Mouse (Mus musculus) MEL (cell line): ENCODE results near the gene Ppp2ca. TPM values are rescaled to one million over a fixed set of nuclear protein-coding genes. Genes with fewer than 3 reads are reported as not detected.

Experiments
- DNase-seq: peaks from one replicate; pipeline ENCODE4 v3.0.0; 2011; ENCODE audit warnings: low read depth, low spot score
- H3K27ac ChIP-seq: 2 replicates; pipeline ENCODE4 v1.5.1; 2012; ENCODE audit warnings: low read depth, mild to moderate bottlenecking, control low read depth, low read length, moderate library complexity; ENCODE audit not compliant: control insufficient read depth
- H3K27me3 ChIP-seq, 2 experiments: fragments of 150-350 bp in 1 of 2; sonication (generic) in 1 of 2; 2 replicates each; pipeline ENCODE4 v1.6.1; 2012; ENCODE audit warnings: low read length in 2 of 2, mild to moderate bottlenecking in 2 of 2, improper control_type of control experiment in 1 of 2, moderate library complexity in 1 of 2; ENCODE audit not compliant: insufficient read depth in 2 of 2, control insufficient read depth in 1 of 2
- H3K36me3 ChIP-seq, 2 experiments: 2 replicates each; pipeline ENCODE4 v1.6.1; 2012 to 2014; ENCODE audit warnings: low read length in 2 of 2, improper control_type of control experiment in 1 of 2, inconsistent platforms in 1 of 2, mild to moderate bottlenecking in 1 of 2; ENCODE audit not compliant: insufficient read depth in 2 of 2, control insufficient read depth in 1 of 2
- H3K4me1 ChIP-seq, 2 experiments: fragments of 150-350 bp in 1 of 2; sonication (generic) in 1 of 2; 2 replicates each; pipeline ENCODE4 v1.6.1; 2012; ENCODE audit warnings: low read length in 2 of 2, improper control_type of control experiment in 1 of 2, mild to moderate bottlenecking in 1 of 2; ENCODE audit not compliant: insufficient read depth in 2 of 2, control insufficient read depth in 1 of 2
- H3K4me3 ChIP-seq, 2 experiments: fragments of 150-350 bp in 1 of 2; sonication (generic) in 1 of 2; 2 replicates each; pipeline ENCODE4 v1.5.1; 2012; ENCODE audit warnings: low read depth in 2 of 2, low read length in 2 of 2, mild to moderate bottlenecking in 2 of 2, moderate library complexity in 2 of 2, control low read depth in 1 of 2, improper control_type of control experiment in 1 of 2; ENCODE audit not compliant: control insufficient read depth in 1 of 2, insufficient read depth in 1 of 2
- H3K79me2 ChIP-seq: 2 replicates; pipeline ENCODE4 v1.6.1; 2012; ENCODE audit warnings: mild to moderate bottlenecking, low read length, moderate library complexity; ENCODE audit not compliant: control insufficient read depth, poor library complexity, insufficient read depth
- H3K9ac ChIP-seq: 2 replicates; pipeline ENCODE4 v1.6.1; 2012; ENCODE audit warnings: low read depth, mild to moderate bottlenecking, control low read depth, low read length, moderate library complexity; ENCODE audit not compliant: control insufficient read depth, poor library complexity, severe bottlenecking
- H3K9me3 ChIP-seq: fragments of 150-350 bp; sonication (generic); replicated peaks from 2 replicates; pipeline ENCODE4 v1.6.1; 2012; ENCODE audit warnings: mild to moderate bottlenecking, low read length, improper control_type of control experiment, moderate library complexity; ENCODE audit not compliant: insufficient read depth
- BHLHE40 ChIP-seq: IDR thresholded peaks from 2 replicates; pipeline ENCODE4 v1.6.1; 2012; ENCODE audit warnings: low read depth, mild to moderate bottlenecking, inconsistent platforms, low read length, improper control_type of control experiment, borderline replicate concordance
- CHD1 ChIP-seq: IDR thresholded peaks from 2 replicates; pipeline ENCODE4 v1.6.1; 2012; ENCODE audit warnings: low read depth, mild to moderate bottlenecking, inconsistent platforms, low read length, improper control_type of control experiment
- CHD2 ChIP-seq: IDR thresholded peaks from 2 replicates; pipeline ENCODE4 v1.6.1; 2011; ENCODE audit warnings: low read length, improper control_type of control experiment
- GATA1 ChIP-seq: IDR thresholded peaks from 2 replicates; pipeline ENCODE4 v1.6.1; 2011; ENCODE audit warnings: low read depth, low read length, improper control_type of control experiment
- HCFC1 ChIP-seq: IDR thresholded peaks from 2 replicates; pipeline ENCODE4 v1.6.1; 2012; ENCODE audit warnings: low read depth, mild to moderate bottlenecking, inconsistent platforms, low read length, improper control_type of control experiment, moderate library complexity
- JUND ChIP-seq: IDR thresholded peaks from 2 replicates; pipeline ENCODE4 v1.6.1; 2011; ENCODE audit warnings: low read depth, mild to moderate bottlenecking, improper control_type of control experiment, low read length
- MAFK ChIP-seq: IDR thresholded peaks from 2 replicates; pipeline ENCODE4 v1.6.1; 2011; ENCODE audit warnings: low read depth, mild to moderate bottlenecking, low read length, improper control_type of control experiment, borderline replicate concordance
- MAX ChIP-seq: IDR thresholded peaks from 2 replicates; pipeline ENCODE4 v1.6.1; 2011; ENCODE audit warnings: low read length, improper control_type of control experiment
- MAZ ChIP-seq: IDR thresholded peaks from 2 replicates; pipeline ENCODE4 v1.6.1; 2012; ENCODE audit warnings: low read depth, mild to moderate bottlenecking, inconsistent platforms, low read length, improper control_type of control experiment
- MEF2A ChIP-seq: IDR thresholded peaks from 2 replicates; pipeline ENCODE4 v1.6.1; 2014; ENCODE audit warnings: low read depth, mild to moderate bottlenecking, inconsistent platforms, low read length, improper control_type of control experiment; ENCODE audit not compliant: poor library complexity, insufficient replicate concordance, severe bottlenecking; ENCODE audit errors: extremely low read depth
- MXI1 ChIP-seq: IDR thresholded peaks from 2 replicates; pipeline ENCODE4 v1.6.1; 2011; ENCODE audit warnings: mild to moderate bottlenecking, low read depth, low read length, improper control_type of control experiment
- MYB ChIP-seq: IDR thresholded peaks from 2 replicates; pipeline ENCODE4 v1.6.1; 2011; ENCODE audit warnings: mild to moderate bottlenecking, low read depth, low read length, improper control_type of control experiment
- MYC ChIP-seq: IDR thresholded peaks from 2 replicates; pipeline ENCODE4 v1.6.1; 2011; ENCODE audit warnings: low read depth, mild to moderate bottlenecking, low read length, improper control_type of control experiment, moderate library complexity
- POLR2AphosphoS2 ChIP-seq: IDR thresholded peaks from 2 replicates; pipeline ENCODE4 v1.6.1; 2011; ENCODE audit warnings: low read length, improper control_type of control experiment
- POLR2AphosphoS5 ChIP-seq: IDR thresholded peaks from 2 replicates; pipeline ENCODE4 v1.6.1; 2012; ENCODE audit warnings: low read depth, borderline replicate concordance, mild to moderate bottlenecking, inconsistent platforms, low read length, moderate library complexity, mixed read lengths
- RCOR1 ChIP-seq: IDR thresholded peaks from 2 replicates; pipeline ENCODE4 v1.6.1; 2012; ENCODE audit warnings: low read depth, mild to moderate bottlenecking, inconsistent platforms, low read length, improper control_type of control experiment
- SIN3A ChIP-seq: IDR thresholded peaks from 2 replicates; pipeline ENCODE4 v1.6.1; 2012; ENCODE audit warnings: low read length, improper control_type of control experiment, inconsistent platforms
- SMC3 ChIP-seq: IDR thresholded peaks from 2 replicates; pipeline ENCODE4 v1.6.1; 2011; ENCODE audit warnings: low read depth, low read length, improper control_type of control experiment
- UBTF ChIP-seq: IDR thresholded peaks from 2 replicates; pipeline ENCODE4 v1.6.1; 2012; ENCODE audit warnings: low read depth, mild to moderate bottlenecking, inconsistent platforms, low read length, improper control_type of control experiment, moderate library complexity, borderline replicate concordance; ENCODE audit not compliant: insufficient read depth
- USF1 ChIP-seq: IDR thresholded peaks from 2 replicates; pipeline ENCODE4 v1.6.1; 2014; ENCODE audit warnings: low read depth, mild to moderate bottlenecking, inconsistent platforms, low read length, improper control_type of control experiment, moderate library complexity
- ZKSCAN1 ChIP-seq: IDR thresholded peaks from 2 replicates; pipeline ENCODE4 v1.6.1; 2012; ENCODE audit warnings: low read depth, mild to moderate bottlenecking, inconsistent platforms, low read length, improper control_type of control experiment, moderate library complexity
- ZMIZ1 ChIP-seq: IDR thresholded peaks from 2 replicates; pipeline ENCODE4 v1.6.1; 2012; ENCODE audit warnings: low read depth, mild to moderate bottlenecking, inconsistent platforms, low read length, improper control_type of control experiment, moderate library complexity
- ZNF384 ChIP-seq: IDR thresholded peaks from 2 replicates; pipeline ENCODE4 v1.6.1; 2012; ENCODE audit warnings: low read depth, mild to moderate bottlenecking, inconsistent platforms, low read length, improper control_type of control experiment
- polyA plus RNA-seq, 2 experiments: library from polyadenylated mRNA; stranded (reverse) in 1 of 2; unstranded in 1 of 2; fragments of >175 nt in 1 of 2; fragments of >200 nt in 1 of 2; gene quantifications; 2 replicates each; pipeline versions ENCODE4 v1.2.1 to v1.2.4; 2012; ENCODE audit warnings: low replicate concordance in 2 of 2, low read depth in 1 of 2; ENCODE audit not compliant: insufficient read length in 2 of 2, insufficient read depth in 1 of 2, missing spikeins in 1 of 2
- total RNA-seq: library from RNA; depleted of rRNA; stranded (reverse); fragments of 300-350 nt; gene quantifications from 2 replicates; pipeline ENCODE4 v1.2.3, GENCODE M21; 2012

The Ppp2ca gene
- total and polyA plus RNA-seq, 3 experiments, result 78.2 to 113 (median 102) TPM

DNA sequence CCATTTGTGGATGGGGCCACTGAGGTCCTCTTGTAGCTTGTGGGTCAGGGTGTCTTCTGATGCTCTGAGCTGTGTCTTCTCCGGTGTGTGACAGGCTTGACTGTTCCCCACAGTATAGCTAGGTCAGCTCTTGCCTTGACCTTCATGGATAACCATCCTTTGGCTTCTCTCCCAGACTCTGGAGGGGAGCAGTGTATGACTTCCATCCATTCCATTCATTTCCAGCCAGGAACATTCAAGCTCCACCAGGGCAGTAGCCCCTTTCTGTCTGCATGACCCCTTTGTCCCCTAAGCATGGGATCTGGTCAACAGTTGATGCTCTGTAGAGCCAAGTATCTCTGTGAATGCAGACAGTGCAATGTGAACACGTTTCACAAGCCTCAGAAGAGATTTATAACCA, 885 bp upstream of the Ppp2ca start:
- no peak for DNase-seq
- Histone ChIP-seq H3K4me3 (peak overlapping the region; percentile 60 to 61; a peak in 3 of 4 replicates), H3K9me3 (no peaks in the 10 kb centered on the region)

DNA sequence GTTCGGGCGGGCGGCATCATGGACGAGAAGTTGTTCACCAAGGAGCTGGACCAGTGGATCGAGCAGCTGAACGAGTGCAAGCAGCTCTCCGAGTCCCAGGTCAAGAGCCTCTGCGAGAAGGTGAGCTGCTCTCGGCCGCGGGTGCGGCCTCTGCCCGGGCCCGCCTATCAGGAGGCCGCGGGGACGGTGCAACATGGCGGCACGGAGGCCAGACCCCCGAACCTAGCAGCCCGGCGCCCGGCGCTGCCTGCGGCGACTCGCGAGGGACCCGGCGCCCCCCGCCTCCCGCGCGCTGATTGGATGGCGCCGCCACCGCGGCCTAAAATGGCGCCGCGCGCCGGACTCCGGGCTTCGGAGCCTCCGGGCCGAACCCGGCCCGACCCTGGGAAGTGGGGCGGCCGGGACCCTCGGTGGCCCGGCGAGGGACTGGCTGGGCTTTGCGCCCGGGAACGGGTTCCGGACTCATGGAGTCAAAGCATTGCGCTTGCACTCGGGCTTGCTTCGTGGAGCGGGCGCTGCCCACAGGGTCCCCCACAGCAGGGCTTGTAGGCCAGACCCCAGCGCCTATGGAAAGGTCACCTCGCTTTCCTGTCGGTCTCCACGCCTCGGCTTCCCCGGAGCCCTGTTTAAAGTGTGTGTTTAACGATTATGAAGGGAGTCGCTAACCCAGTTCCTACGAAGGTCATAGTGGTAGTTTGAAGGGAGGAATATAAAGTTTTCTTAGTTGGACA, 715 bp downstream of the Ppp2ca start:
- TF ChIP-seq MXI1 (no peak; the same call in 1 of the 2 replicates), UBTF (0 out of 2 replicates have a peak, but pooled peaks have one; percentile 72), ZKSCAN1 (no peak), SMC3 (no peak), ZMIZ1 (0 out of 2 replicates have a peak, but pooled peaks have one; percentile 18), SIN3A (peak; percentile 0; the same call in 1 of the 2 replicates), MYB (no peak)
- TF ChIP-seq, all 39 proteins: peak for 3
- Histone ChIP-seq H3K27me3 (no peaks in the 10 kb centered on the region), H3K4me3 (peak overlapping the region; percentile 94 to 97), H3K36me3 (peaks cover 14 to 55% of the 10 kb centered on the region in 2 experiments), H3K9ac (peak overlapping the region; percentile 94), H3K27ac (peak overlapping the region; percentile 93), H3K79me2 (peaks cover 59% of the 10 kb centered on the region), H3K4me1 (peaks cover 29 to 38% of the 10 kb centered on the region in 2 experiments), H3K9me3 (no peaks in the 10 kb centered on the region)
- DNase-seq, result peak; percentile 75

More for the DNA sequence above, 885 bp upstream of the Ppp2ca start:
- H3K9ac ChIP-seq, result peak overlapping the region; percentile 82
- peaks cover 25 to 31% of the 10 kb centered on the region in 2 experiments for H3K4me1 ChIP-seq
- peaks cover 9 to 40% of the 10 kb centered on the region in 2 experiments for H3K36me3 ChIP-seq
- TF ChIP-seq MYC (no peak), ZMIZ1 (no peak), ZNF384 (no peak), BHLHE40 (no peak)
- TF ChIP-seq, all 39 proteins: peak for 0
- peaks cover 44% of the 10 kb centered on the region for H3K79me2 ChIP-seq
- no peaks in the 10 kb centered on the region for H3K27me3 ChIP-seq
- H3K27ac ChIP-seq, result peak overlapping the region; percentile 71

DNA sequence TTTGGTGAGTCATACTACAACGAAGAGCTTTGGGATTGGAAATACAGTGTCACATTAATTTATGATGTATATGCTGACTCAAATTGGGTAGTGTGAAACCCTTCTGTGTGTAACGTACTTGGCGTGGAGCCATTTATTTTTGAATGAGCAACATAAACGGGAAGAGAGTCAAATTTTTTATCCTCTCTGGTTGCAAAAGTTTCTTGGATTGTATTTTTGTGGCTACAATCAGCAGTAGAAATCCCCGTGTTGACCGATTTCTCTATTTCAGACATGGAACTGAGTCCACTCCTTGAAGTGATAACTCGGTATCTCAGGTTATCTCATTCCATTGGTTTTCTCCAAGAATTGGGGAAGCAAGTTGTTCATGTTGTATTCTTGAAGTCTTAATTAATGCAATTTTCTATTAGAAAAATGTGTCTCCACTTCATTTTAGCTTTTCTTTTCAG, 1.3 kb downstream of the Ppp2ca start:
- H3K27me3 ChIP-seq, result no peaks in the 10 kb centered on the region
- peak overlapping the region; percentile 93 for H3K27ac ChIP-seq
- H3K9ac ChIP-seq, result peak overlapping the region; percentile 94
- peaks cover 29 to 40% of the 10 kb centered on the region in 2 experiments for H3K4me1 ChIP-seq
- H3K9me3 ChIP-seq, result no peaks in the 10 kb centered on the region
- peak; percentile 89 for DNase-seq
- H3K79me2 ChIP-seq, result peaks cover 65% of the 10 kb centered on the region
- peaks cover 14 to 60% of the 10 kb centered on the region in 2 experiments for H3K36me3 ChIP-seq
- peak overlapping the region; percentile 94 to 97 for H3K4me3 ChIP-seq
- TF ChIP-seq MEF2A (no peak), JUND (peak; percentile 42; the same call in 1 of the 2 replicates), ZNF384 (no peak), ZMIZ1 (no peak), POLR2AphosphoS5 (no peak), RCOR1 (peak; percentile 91), GATA1 (peak; percentile 76), CHD2 (no peak), CHD1 (peak; percentile 60; the same call in 1 of the 2 replicates), MAX (peak; percentile 36; the same call in 1 of the 2 replicates), MAFK (peak; percentile 62; the same call in 1 of the 2 replicates), USF1 (0 out of 2 replicates have a peak, but pooled peaks have one; percentile 11), MYC (peak; percentile 52; the same call in 1 of the 2 replicates), HCFC1 (no peak), BHLHE40 (0 out of 2 replicates have a peak, but pooled peaks have one; percentile 19), POLR2AphosphoS2 (no peak), MAZ (0 out of 2 replicates have a peak, but pooled peaks have one; percentile 34)
